Mouse (Mus musculus): ENCODE measurements around the gene Gm10491.

Gm10491 gene

GRCm38 (mm10) chrX:7878495-7878894 lies 29.1 kb downstream of the Gm10491 start:
- DNase-seq, result peak; percentile 44

GRCm38 (mm10) chrX:7878007-7878419 lies 29.6 kb downstream of the Gm10491 start, which contains the start of gene Pim2:
TSS of gene Pim2 (plus strand) at chrX:7878262.
- DNase-seq, result peak; percentile 81

- DNase-seq, result no peak
Observed at GRCm38 (mm10) chrX:7869826-7870225, 37.8 kb downstream of the Gm10491 start.

GRCm38 (mm10) chrX:7868506-7868905 lies 39.1 kb downstream of the Gm10491 start:
- no peak for DNase-seq

- DNase-seq, result no peak
Observed at GRCm38 (mm10) chrX:7867141-7867540, 40.5 kb downstream of the Gm10491 start.

GRCm38 (mm10) chrX:7865786-7866185 lies 41.8 kb downstream of the Gm10491 start:
- DNase-seq, result no peak

GRCm38 (mm10) chrX:7865343-7865742 lies 42.3 kb downstream of the Gm10491 start:
- DNase-seq, result no peak

- DNase-seq, result no peak
Observed at GRCm38 (mm10) chrX:7864551-7864950, 43.1 kb downstream of the Gm10491 start.

- DNase-seq, result no peak
Observed at GRCm38 (mm10) chrX:7863181-7863580, 44.5 kb downstream of the Gm10491 start.

GRCm38 (mm10) chrX:7859191-7859753 lies 48.4 kb downstream of the Gm10491 start:
- DNase-seq, result no peak

All from cerebellum, adult 8-10 months (tissue).